Mouse (Mus musculus) right cerebral cortex, postnatal 36 days (tissue): Measurements from ENCODE around the gene Sat2.

Experiments
- DNase-seq, 2 experiments: peaks; one replicate each; pipeline ENCODE4 v3.0.0; 2022; ENCODE audit warnings: low spot score in 2 of 2, mixed read lengths in 1 of 2

The Sat2 gene

GRCm38 (mm10) chr11:69632284-69633089, 10.7 kb downstream of the Sat2 start, which contains the start of gene Fxr2:
TSS of gene Fxr2 (plus strand) at chr11:69632990.
- DNase-seq: peak; percentile 100

DNA sequence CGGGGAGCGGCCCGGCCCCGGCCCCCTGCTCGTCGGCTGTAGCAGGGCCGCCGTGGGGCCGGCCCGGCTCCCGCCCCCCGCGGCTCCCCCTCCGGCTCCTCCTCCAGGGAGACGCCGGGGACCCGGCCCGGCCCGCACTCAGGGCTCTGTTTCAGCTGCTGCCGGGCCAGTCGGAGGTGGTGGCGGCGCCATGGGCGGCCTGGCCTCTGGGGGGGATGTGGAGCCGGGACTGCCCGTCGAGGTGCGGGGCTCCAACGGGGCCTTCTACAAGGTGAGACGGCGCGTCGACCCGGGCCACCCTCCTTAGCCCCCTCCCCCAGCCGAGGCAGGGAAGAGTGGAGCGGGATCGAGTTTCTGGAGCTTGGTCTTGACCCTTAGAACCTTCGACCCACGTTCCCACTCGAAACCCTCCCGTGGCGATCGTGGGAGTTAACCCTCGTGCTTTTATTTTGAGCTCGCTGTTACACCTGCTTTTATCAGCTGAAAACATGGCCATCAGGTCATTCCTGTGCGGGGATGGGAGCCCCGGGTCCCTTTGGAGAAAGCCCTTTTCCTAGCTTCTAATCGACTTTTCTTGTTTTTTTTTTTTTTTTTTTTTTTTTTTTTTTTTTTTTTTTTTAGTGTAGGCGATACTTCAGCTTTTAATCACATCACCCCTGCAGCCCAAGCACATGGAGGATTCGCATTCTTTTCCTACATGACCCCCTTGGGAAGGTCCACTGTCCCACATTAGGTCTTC, 11.5 kb downstream of the Sat2 start:
- DNase-seq: peak in 1 of 2 experiments; percentile 26

GRCm38 (mm10) chr11:69635471-69635870, 13.6 kb downstream of the Sat2 start:
- DNase-seq: no peak

DNA sequence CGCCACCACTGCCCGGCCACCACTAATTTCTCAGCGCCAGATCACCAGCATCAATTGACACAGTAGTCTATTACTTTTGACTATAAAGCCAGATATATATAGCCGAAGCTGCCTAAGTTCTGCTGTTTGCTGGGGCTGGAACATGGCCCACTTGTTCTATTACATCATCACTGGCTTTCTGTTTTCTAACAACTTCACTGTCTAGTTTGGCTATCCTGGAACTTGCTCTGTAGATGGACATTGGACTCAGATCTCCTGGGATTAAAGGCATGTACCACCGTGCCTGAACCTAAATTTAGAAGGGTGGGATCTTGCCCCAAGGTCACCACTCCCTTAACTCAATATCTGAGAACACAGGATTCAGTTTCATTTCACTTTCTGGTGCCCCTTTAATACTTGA, 24.0 kb downstream of the Sat2 start:
- no peak for DNase-seq

- DNase-seq: no peak
These were observed 31.6 kb downstream of the Sat2 start for GRCm38 (mm10) chr11:69653399-69653798.

GRCm38 (mm10) chr11:69654760-69655159, 32.9 kb downstream of the Sat2 start:
- DNase-seq: no peak

GRCm38 (mm10) chr11:69655264-69656064, 33.6 kb downstream of the Sat2 start, which contains the start of gene Sox15:
TSS of gene Sox15 (plus strand) at chr11:69655314.
- peak; percentile 50 to 57 for DNase-seq

DNA sequence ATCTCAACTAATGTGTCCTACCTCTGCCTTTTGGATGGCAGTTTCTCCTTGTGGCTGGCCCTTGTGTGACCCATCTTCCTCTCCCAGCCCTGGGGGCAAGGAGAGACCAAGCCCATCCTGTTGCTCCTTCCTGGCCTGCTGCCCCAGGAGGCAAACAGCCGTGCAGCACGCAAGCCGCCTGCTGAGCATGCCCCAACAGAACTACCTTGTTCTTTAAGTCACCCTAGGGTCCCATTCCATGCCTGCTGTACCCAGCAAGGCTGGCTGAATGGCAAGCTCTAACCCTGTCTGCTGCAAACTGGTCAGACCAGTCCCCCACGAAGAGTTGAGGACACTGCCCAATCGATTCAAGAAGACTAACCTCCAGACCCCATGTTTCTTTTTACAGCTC, 34.2 kb downstream of the Sat2 start:
- no peak for DNase-seq

GRCm38 (mm10) chr11:69656617-69657461, 35.0 kb downstream of the Sat2 start:
- no peak for DNase-seq

GRCm38 (mm10) chr11:69657462-69657881, 35.6 kb downstream of the Sat2 start:
- no peak for DNase-seq

GRCm38 (mm10) chr11:69661221-69661881, 39.5 kb downstream of the Sat2 start:
- no peak for DNase-seq

DNA sequence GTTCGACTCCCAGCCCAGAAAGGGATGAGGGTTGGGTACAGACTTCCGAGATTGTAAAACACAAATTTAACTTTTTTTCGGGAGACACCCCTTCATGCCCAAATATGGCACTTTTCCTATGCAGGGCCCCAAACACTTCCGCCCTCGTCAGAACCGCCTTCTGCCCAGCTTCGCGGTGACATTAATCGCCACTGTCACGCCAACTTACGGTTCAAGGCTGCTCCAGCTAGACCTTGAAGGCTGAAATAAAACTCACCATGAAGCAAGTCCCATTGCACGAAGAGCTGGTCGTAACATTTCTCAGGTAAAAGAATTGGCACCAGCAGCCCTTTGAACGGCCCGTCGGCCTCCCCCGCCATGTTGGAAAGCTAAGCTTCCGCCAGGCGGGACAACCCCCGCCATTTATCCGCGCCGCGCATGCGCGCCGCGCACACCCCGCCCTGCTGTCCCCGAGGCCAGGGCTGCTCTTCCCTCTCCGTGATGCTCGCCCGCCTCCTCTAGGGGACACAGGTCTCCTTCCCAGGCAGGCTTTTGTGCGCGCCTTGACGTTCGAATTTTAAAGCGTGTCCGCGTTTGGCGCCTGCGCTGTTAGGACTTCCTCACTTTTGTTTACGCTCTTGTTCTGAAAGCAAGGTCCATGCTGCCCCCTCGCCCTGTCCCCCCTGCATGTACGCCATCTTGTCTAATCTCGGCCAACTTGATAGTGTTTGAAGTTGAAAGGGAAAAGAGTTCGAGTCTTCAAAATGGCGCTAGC, 40.6 kb downstream of the Sat2 start, which contains the start of gene Mpdu1:
Mpdu1 (minus strand) TSS at position 430 of the 754 bp plus-strand sequence.
- peak; percentile 91 to 94 for DNase-seq

DNA sequence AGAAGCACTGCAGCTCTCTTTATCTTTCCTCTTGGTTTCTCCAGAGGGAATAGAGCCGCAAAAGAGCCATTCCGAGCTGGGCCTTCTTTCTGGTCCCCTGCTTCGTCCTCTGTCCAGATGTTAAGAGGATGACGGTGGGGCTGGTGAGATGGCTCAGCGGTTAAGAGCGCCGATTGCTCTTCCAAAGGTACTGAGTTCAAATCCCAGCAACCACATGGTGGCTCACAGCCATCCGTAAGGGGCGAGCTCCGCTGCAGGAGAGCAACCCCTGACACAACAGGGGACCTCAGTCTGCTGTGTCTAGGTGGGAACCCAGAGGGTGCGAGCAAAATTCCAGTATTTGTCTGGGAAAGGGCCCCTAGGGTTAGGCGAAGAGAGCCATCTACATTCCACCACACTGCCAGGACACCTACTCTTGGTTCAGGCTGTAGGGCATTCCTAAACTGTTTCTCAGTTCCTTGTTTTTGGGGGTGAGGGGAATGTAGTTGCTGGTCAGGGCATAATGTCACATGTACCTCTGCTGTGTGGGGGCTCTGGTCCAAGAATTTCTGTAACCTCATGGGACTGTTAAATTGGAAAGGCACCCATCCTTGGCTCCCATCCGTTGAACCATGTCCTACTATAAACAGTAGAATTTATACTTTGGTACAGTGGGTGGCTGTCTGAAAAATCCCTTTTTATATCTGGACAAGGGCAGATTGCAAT, 41.3 kb downstream of the Sat2 start:
- DNase-seq: no peak

- no peak for DNase-seq
These were observed 42.0 kb downstream of the Sat2 start for GRCm38 (mm10) chr11:69663795-69664194.

DNA sequence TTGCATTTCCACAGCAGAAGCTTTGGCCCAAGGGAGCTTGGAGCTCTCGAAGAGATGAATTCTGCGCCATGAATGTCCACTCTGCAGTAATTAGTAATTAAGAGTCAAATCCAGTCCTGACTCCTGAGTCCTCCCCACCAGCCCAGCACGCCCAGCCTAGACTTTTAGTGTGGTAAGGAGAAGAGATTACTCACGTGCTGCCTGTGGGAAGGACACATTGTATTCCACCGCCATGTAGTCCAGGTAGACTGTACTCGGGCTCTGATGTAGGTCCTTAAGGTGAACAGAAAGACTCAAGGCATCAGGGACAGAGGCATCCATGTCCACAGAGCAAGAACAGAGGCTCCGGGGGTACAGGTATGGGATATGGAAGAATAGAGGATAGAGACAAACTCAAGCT, 43.0 kb downstream of the Sat2 start:
- no peak for DNase-seq

- DNase-seq: no peak
These were observed 43.7 kb downstream of the Sat2 start for GRCm38 (mm10) chr11:69665457-69665960.

DNA sequence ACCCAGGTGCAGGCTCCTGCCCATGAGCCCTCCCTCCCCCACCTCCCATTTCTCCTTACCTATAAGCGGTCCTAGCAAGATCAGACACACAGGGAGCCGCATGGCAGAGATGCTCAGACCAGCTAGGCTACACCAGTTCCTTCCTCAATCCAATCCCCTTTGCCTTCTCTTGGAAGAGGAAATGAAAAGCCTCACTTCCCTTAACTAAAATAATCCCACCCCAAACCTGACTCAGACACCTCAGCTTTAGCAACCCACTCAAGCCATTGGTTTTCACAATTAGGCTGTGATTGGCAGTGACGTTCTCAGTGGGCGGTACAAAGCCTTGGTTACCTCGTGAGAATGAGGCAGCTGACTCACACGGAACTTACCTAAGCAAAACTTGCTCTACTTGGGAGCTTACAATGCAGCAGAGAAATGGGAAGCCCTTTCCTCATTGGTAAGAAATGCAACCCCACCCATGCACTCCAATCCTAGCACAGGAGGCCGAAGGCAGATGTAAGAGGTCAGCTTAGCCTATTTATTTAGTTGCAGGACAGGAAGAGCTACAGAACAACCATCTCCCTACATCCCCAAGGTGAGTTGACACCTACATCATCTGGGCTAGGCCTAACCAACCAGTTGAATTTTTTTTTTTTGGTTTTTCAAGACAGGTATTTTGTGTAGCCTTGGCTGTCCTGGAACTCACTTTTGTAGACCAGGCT, 44.3 kb downstream of the Sat2 start, which contains the start of gene Cd68:
Cd68 (minus strand) TSS at position 193 of the 704 bp plus-strand sequence.
- peak; percentile 70 to 80 for DNase-seq

DNA sequence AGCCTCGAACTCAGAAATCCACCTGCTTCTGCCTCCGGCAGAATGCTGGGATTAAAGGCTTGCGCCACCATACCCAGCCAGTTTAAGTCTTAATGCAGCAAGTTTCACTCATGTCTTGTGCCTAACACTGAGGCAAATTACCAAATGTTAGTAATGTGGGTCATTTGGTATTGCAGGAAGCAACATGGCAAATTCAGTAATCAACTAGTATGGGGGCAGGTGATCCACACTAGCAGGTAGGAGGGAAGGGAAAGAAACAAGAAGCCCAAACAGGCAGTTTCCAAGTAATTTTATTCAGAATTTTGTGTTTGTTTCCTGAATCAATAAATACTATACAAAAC, 44.8 kb downstream of the Sat2 start:
- no peak for DNase-seq
